Comparison of ENCODE assay signal across 10 mouse cellular contexts in the genomic region with DNA sequence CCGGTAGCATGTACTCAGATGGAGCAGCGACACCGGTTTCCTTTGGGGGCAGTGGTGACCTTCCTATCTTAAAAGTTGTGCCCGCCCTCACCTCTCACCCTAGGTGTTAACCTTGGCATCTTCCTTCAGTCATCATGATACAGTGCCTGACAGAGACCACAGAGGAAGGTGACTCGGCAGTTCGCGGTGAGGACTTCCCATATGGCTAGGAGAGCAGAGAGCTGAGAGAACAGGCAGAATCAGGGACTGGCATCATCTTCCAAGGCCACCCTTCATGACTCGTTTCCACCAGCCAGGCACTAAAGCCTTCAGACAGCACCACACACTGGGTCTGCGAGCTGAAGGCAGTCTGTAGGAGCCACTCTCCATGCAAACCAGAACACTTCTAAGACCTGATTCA.
DNase-seq lines count a peak whose midpoint lies in the region; ATAC-seq and TF ChIP-seq lines count a peak whose summit lies in the region.
"Had no signal": no experiment of that assay in that cellular context is flagged by ENCODE, and none has a peak within 500 bp of the region (broad histone marks: within the 10 kb centered on the region; RNA-seq: fewer than 3 reads in every experiment).

No protein-coding gene starts in this region.

- H3K4me1 ChIP-seq in hindbrain, postnatal 0 days (ENCODE audit: insufficient read depth, low read length), result no peaks in the 10 kb centered on the region; the same call in 1 of the 2 replicates
- H3K4me1 ChIP-seq in hindbrain, embryonic 14.5 days (replicated peaks; ENCODE audit: control insufficient read depth, insufficient read depth, low read length), result no peaks in the 10 kb centered on the region
- peaks cover 24% of the 10 kb centered on the region for H3K4me1 ChIP-seq in midbrain, embryonic 13.5 days (replicated peaks)
- peaks cover 15% of the 10 kb centered on the region for H3K4me1 ChIP-seq in lung, adult 2 months (ENCODE audit: control insufficient read depth, insufficient read depth, low read length)

- no peaks in the 10 kb centered on the region for H3K36me3 ChIP-seq in hindbrain, postnatal 0 days (ENCODE audit: insufficient read depth, low read length)
- H3K36me3 ChIP-seq in hindbrain, embryonic 14.5 days (replicated peaks; ENCODE audit: control insufficient read depth, insufficient read depth), result no peaks in the 10 kb centered on the region
- no peaks in the 10 kb centered on the region for H3K36me3 ChIP-seq in midbrain, embryonic 13.5 days

- WGBS in hindbrain, postnatal 0 days, result 83% methylated on average over 9 of the region's 9 CpGs
- 85% methylated on average over 9 of the region's 9 CpGs for WGBS in hindbrain, embryonic 14.5 days
- 84% methylated on average over 9 of the region's 9 CpGs for WGBS in midbrain, embryonic 13.5 days
- WGBS in lung, adult 2 months, result 53% methylated on average over 9 of the region's 9 CpGs

- peak; percentile 6 for DNase-seq in hindbrain, postnatal 0 days (ENCODE audit: low spot score)
- DNase-seq in hindbrain, embryonic 14.5 days (ENCODE audit: low spot score), result no peak
- DNase-seq in brain, adult 2 months (ENCODE audit: low read depth, low spot score), result peak; percentile 56
- DNase-seq in cerebellum, adult 8-10 months, result peak; percentile 48
- DNase-seq in right cerebral cortex, postnatal 4 days, result no peak
- DNase-seq in lung, adult 2 months, result no peak
- DNase-seq: right cerebral cortex, postnatal 14 days; thymus, adult 2 months had no signal

- no peak for TF ChIP-seq POLR2A in lung, adult 2 months (IDR thresholded peaks at IDR 0.05; ENCODE audit: borderline replicate concordance, extremely low read depth, low read depth, low read length)

- H3K4me2 ChIP-seq in hindbrain, postnatal 0 days (ENCODE audit: low read depth, low read length), result no peak overlapping the region
- H3K4me2 ChIP-seq in hindbrain, embryonic 14.5 days (replicated peaks), result no peak overlapping the region
- no peak overlapping the region for H3K4me2 ChIP-seq in midbrain, embryonic 13.5 days (replicated peaks)

- no peak for ATAC-seq in hindbrain, postnatal 0 days
- ATAC-seq in hindbrain, embryonic 14.5 days (ENCODE audit: low FRiP score), result no peak
- ATAC-seq in hematopoietic stem cell, adult 5-6 weeks (replicated peaks in 1 of 2; ENCODE audit: insufficient read depth in 1 of 2, low FRiP score in 2 of 2, low TSS enrichment in 1 of 2, low read depth in 1 of 2, poor library complexity in 2 of 2, severe bottlenecking in 2 of 2), result peak; percentile 87 to 91
- no peak for ATAC-seq in midbrain, embryonic 13.5 days

- H3K27ac ChIP-seq in hindbrain, postnatal 0 days, result peak overlapping the region; percentile 48; the same call in 1 of the 2 replicates
- no peak overlapping the region for H3K27ac ChIP-seq in hindbrain, embryonic 14.5 days
- no peak overlapping the region for H3K27ac ChIP-seq in midbrain, embryonic 13.5 days

- H3K4me3 ChIP-seq in hindbrain, postnatal 0 days (ENCODE audit: low read length), result no peak overlapping the region
- H3K4me3 ChIP-seq in hindbrain, embryonic 14.5 days (replicated peaks; ENCODE audit: low read length), result no peak overlapping the region
- H3K4me3 ChIP-seq in midbrain, embryonic 13.5 days (replicated peaks), result no peak overlapping the region
- H3K4me3 ChIP-seq in lung, adult 2 months (replicated peaks; ENCODE audit: extremely low read depth, low read depth, low read length), result no peak overlapping the region

- no peaks in the 10 kb centered on the region for H3K9me3 ChIP-seq in hindbrain, postnatal 0 days (ENCODE audit: low read length)
- no peaks in the 10 kb centered on the region for H3K9me3 ChIP-seq in hindbrain, embryonic 14.5 days (ENCODE audit: control insufficient read depth, low read length)
- no peaks in the 10 kb centered on the region for H3K9me3 ChIP-seq in midbrain, embryonic 13.5 days

- TF ChIP-seq CTCF in hindbrain, postnatal 0 days (IDR thresholded peaks at IDR 0.05; ENCODE audit: low read depth), result no peak
- TF ChIP-seq CTCF in lung, adult 2 months (IDR thresholded peaks at IDR 0.05; ENCODE audit: insufficient read depth, low read length), result no peak

- H3K27me3 ChIP-seq in hindbrain, postnatal 0 days (ENCODE audit: insufficient read depth, low read length), result no peaks in the 10 kb centered on the region
- no peaks in the 10 kb centered on the region for H3K27me3 ChIP-seq in hindbrain, embryonic 14.5 days (ENCODE audit: control insufficient read depth, insufficient read depth, low read length)
- H3K27me3 ChIP-seq in midbrain, embryonic 13.5 days, result no peaks in the 10 kb centered on the region

- H3K9ac ChIP-seq in hindbrain, postnatal 0 days (replicated peaks; ENCODE audit: low read length), result no peak overlapping the region
- H3K9ac ChIP-seq in hindbrain, embryonic 14.5 days, result no peak overlapping the region
- H3K9ac ChIP-seq in midbrain, embryonic 13.5 days (replicated peaks), result no peak overlapping the region

Comparison
In these comparisons a context has a peak if more than half of its experiments do, and no peak if none do; other contexts are left out.
1. DNase-seq: peak in hindbrain, postnatal 0 days (single experiment), brain, adult 2 months (single experiment) and cerebellum, adult 8-10 months (single experiment); none in hindbrain, embryonic 14.5 days (single experiment), right cerebral cortex, postnatal 4 days (single experiment) and lung, adult 2 months (single experiment).
2. ATAC-seq: peak in hematopoietic stem cell, adult 5-6 weeks (2 of 2); none in hindbrain, postnatal 0 days (single experiment), hindbrain, embryonic 14.5 days (single experiment) and midbrain, embryonic 13.5 days (single experiment).